Mouse (Mus musculus): ENCODE measurements around the gene Gbgt1.

Gbgt1 gene

GRCm38 (mm10) chr2:28527436-28528353 lies 31.0 kb downstream of the Gbgt1 start:
- DNase-seq (ENCODE audit: extremely low spot score, low read depth, low spot score), result no peak

DNA sequence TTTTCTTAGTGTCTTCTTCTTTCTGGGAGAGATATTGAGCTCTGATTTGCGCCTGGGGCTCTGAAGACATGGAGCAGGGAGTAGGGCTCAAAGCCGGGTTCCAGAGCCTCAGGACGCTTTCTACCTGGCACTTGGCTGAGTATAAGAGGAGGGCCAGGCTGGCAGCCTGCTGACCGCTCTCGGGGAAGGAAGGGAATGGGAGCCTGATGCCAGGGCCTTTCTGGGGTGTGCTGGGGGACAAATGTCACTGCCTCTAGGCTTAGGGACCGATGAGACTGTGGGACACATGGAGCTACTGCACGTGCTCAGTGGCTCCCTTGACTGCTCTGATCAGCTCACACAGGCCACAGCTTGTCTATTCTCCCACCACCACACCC lies 31.7 kb downstream of the Gbgt1 start:
- DNase-seq (ENCODE audit: extremely low spot score, low read depth, low spot score), result no peak

- DNase-seq (ENCODE audit: extremely low spot score, low read depth, low spot score), result no peak
Observed at GRCm38 (mm10) chr2:28529856-28530255, 33.2 kb downstream of the Gbgt1 start.

- DNase-seq (ENCODE audit: extremely low spot score, low read depth, low spot score), result no peak
Observed at GRCm38 (mm10) chr2:28530311-28530710, 33.6 kb downstream of the Gbgt1 start.

- DNase-seq (ENCODE audit: extremely low spot score, low read depth, low spot score), result no peak
Observed at GRCm38 (mm10) chr2:28532938-28533771, 36.5 kb downstream of the Gbgt1 start.

DNA sequence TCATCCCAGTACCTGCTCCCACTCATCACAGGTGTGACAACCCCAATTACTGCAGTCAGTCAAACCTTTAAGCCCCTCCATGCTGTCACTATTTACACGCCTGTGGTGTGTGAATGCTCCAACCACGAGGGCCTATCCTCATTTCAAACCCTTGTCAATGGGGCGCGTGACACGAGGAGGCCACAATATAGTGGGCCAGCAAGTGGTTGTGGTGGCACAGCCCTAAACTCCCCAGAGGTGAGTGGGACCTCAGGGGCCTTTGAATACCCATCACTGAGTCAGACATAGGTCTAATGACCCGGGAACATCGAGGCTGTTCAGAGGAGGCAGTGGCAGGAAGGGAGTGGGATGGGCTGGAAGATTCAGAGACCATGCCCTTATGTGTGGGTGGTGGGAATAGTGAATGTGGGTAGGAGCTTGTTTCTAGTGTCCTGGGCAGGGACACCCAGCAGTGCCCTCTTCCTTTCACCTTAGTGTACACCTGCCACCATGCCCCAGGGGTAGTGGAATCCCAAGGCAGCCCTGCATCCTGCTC lies 37.3 kb downstream of the Gbgt1 start:
- DNase-seq (ENCODE audit: extremely low spot score, low read depth, low spot score), result no peak

- DNase-seq (ENCODE audit: extremely low spot score, low read depth, low spot score), result no peak
Observed at GRCm38 (mm10) chr2:28534436-28535262, 38.0 kb downstream of the Gbgt1 start.

- no peak for DNase-seq (ENCODE audit: extremely low spot score, low read depth, low spot score)
Observed at GRCm38 (mm10) chr2:28535263-28535540, 38.5 kb downstream of the Gbgt1 start.

DNA sequence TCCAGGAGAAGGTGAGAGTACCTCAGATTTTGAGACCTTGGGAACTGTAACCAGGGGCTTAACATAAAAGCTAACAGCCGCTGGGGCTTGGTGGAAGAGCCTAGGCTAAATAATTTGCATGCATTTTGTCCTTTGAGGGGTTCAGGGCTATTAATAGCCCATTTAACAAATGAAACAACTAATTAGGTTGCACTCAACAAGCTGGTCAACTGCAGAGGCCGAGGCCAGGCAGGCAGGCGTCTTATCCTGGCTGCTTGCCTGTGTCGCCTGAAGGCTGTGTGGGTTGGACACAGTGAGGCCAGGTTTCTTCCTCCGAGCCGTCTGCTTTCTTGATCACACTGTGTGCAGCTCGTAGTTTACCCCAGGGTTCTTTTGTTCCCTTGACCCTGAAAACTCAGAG lies 39.0 kb downstream of the Gbgt1 start:
- DNase-seq (ENCODE audit: extremely low spot score, low read depth, low spot score), result no peak

- no peak for DNase-seq (ENCODE audit: extremely low spot score, low read depth, low spot score)
Observed at GRCm38 (mm10) chr2:28536166-28536565, 39.5 kb downstream of the Gbgt1 start.

DNA sequence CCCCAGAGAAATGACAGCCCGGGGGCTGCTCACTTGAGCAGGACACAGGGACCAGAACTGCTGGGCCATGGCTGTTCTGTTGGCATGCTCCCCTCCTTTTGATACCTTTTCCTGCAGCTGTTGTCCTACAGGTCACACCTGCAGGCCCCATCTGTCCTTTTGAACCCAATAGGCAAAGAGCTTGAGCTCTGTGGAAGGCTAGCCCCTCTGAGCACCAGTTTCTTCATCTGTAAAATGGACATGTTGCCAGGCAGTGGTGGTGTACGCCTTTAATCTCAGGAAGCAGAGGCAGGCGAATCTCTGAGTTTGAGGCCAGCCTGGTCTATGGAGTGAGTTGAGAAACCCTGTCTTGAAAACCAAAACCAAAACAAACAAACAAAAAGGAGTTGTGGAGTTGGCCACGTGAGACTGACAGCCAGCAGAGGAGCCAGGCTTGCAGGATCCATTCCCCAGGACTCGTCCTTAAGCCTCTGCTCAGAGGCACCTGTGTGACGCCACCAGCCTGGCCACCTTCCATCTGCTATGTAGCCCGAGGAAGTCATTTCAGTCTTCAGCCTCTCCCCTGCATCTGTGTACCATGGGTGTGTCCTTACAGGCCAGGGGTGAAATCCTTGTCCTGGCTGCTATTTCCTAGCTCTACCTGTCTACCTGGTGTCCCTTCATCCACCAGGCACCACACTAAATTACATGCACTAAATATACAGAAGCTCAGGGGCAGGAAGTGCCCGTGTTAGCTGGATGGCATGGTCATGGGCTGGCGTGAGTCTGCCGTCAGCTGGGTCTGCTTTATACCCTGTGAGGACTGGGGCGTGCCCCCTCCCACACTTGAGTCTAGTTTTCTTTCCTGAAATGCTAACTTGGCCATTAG lies 40.3 kb downstream of the Gbgt1 start:
- DNase-seq (ENCODE audit: extremely low spot score, low read depth, low spot score), result no peak

GRCm38 (mm10) chr2:28537634-28537920 lies 40.9 kb downstream of the Gbgt1 start:
- DNase-seq (ENCODE audit: extremely low spot score, low read depth, low spot score), result no peak

DNA sequence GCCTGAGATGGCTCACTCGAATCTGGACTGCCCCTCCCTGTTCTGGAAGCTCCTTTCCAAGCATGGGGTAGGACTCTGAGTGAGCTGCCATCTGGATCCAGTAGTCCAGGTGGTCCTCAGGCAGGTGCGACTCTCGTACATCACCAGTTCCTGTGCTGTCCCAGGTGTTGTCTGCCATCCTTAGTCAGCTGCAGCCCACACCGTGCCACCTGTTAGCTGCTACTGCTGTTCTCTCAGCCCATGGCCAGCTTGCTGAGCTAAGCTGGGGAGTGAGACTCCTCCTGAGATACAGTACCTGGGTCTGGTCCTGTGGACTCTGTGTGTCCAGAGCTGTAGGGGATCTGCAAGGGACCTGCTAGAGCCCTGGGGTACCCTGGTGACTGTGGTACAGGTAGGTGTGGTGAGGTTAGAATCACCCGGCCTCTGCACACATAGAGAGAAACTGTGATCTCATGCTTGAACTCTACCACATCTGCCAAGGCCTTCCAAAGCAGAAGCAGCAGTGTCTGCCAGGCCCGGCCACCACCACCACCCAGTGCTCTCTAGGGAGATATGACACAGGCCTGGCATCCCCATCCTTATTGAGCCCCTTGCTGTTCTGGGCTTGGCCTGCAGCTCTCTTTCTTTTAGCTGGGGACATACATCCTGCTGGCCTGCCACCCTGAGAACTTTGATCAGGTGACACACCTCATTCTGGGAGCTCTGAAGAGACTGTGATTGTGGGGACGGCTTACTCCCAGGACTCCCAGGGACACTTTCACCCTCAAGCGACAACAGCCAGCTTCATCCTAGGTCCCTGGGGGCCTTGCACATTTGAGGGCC lies 41.5 kb downstream of the Gbgt1 start:
- no peak for DNase-seq (ENCODE audit: extremely low spot score, low read depth, low spot score)

DNA sequence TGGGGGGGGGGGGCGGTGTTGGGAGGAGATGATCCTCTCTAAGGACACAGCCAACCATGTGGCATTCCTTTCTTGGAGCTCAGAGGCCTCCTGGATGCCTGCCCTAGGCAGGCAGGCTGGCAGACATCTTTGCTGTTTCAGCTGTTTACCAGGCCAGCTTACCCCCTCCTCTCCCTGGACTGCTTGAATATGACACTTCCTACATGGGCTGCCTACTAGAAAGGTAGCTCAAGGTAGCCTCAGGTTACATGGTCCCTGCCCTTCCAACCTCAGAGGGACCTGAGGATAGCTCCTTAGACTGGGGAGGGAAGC lies 42.1 kb downstream of the Gbgt1 start:
- no peak for DNase-seq (ENCODE audit: extremely low spot score, low read depth, low spot score)

DNA sequence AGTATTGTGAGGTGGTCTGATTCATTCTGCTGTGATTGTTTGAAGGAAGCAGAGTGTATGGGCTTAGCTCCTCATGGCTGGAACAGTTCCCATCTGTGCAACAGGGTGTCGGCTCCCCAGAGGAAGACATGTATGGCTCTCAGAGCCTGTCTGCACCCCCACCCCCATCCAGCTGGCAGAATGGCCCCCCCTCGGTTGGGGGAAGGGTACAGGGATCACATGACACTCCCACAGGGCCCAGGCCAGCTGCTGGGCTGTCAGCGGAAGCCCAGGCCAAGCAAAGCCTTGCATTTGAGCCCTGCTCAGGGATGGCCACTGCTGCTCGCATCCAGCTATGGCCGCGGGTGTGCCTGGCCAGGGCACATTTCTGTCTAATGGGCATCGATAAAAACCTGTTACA lies 42.5 kb downstream of the Gbgt1 start:
- DNase-seq (ENCODE audit: extremely low spot score, low read depth, low spot score), result no peak

DNA sequence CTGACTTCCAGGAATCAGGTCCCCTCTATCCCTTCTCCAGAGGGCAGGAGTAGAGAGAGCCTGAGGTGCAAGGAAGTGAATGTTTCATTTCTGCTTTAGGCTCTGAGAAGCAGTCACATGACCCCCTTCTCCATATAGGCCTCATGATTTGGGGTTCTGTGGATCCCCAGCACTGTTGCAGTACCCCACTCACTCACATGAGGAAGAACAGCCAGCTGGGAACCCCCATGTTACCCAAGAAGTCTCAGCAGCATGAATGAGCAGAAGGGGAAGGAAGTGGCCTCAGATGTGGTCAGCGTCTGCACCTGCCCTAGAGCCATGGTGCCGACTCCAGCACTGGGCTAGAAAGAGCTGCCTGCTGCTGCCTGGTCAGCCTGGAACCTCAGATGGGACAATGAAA lies 43.3 kb downstream of the Gbgt1 start:
- no peak for DNase-seq (ENCODE audit: extremely low spot score, low read depth, low spot score)

- no peak for DNase-seq (ENCODE audit: extremely low spot score, low read depth, low spot score)
Observed at GRCm38 (mm10) chr2:28540587-28541227, 44.0 kb downstream of the Gbgt1 start.

- DNase-seq (ENCODE audit: extremely low spot score, low read depth, low spot score), result no peak
Observed at GRCm38 (mm10) chr2:28543894-28544293, 47.2 kb downstream of the Gbgt1 start.

DNA sequence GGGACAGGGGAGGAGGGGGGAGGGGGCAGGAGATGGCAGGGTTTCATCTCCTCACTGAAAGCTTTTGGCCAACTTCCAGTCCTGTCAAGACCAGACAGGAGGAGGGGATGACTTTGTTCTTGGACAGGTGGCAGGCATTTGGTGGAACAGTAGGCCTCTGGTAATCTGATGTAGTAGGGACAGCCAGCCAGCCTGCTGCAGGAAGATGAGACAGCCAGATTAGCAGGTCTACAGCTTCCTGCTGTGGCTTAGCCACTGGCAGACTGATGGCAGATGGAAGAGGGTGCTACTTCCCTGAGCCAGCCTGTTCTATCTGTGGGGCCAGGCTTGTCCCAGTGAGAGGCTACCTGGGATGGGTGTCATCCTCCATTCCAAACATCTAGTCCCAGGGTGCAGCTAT lies 49.3 kb downstream of the Gbgt1 start:
- DNase-seq (ENCODE audit: extremely low spot score, low read depth, low spot score), result no peak
